Mouse (Mus musculus): Measurements from ENCODE around the gene Gm4791. TPM values are rescaled to one million over a fixed set of nuclear protein-coding genes. Genes with fewer than 3 reads are reported as not detected.

Gene Gm4791
- not detected for total RNA-seq (2021)

DNA sequence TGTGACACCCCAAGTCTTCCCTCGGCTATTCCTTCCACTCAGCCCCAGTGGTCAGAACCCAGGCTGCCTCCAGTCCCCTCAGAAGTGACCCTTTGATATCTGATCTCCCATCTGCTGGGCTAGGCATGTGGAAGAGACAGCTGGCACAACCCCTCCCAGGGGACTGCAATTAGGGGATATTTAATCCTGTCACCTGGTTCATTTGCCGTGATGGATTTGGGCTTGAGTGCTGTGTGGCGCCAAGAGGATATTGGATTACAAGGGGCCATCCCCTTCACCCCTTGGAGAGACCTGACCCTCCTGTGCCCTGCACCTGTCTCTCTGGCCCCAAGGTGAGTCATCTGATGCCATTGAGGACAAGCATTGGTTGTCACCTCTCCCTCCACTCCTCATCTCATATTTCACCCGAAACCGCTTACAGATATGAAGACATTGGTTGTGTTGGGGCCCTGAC, at the start of gene Gm4791:
TSS of gene Gm4791 (plus strand) at position 404 of the 454 bp plus-strand sequence.
- no peak for DNase-seq
- intact Hi-C loops (cut with DNase I) = no loop called here

DNA sequence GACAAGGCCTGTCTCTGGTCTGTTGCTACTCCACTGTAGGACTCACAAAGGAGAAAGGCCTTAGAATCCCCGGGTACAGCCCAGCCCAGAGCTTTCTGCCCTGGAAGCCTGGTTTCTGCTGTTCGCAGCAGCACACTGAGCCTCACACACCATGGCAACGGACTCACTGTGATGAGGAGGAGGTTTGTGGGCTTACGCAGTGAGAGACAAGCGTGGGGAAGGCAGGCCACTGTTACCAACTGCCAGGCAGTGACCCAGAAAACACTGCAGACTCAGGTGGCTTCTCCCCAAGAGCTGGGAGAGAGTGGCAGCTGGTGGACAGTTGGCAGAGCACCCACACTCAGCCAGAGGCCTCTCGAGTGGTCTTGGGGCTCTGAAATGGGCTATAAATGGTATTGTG, 42.3 kb upstream of the Gm4791 start:
- intact Hi-C loops (cut with DNase I) = no loop called here
- DNase-seq = no peak

GRCm38 (mm10) chr9:46957420-46957950, 41.1 kb upstream of the Gm4791 start:
- intact Hi-C loops (cut with DNase I) = no loop called here

DNA sequence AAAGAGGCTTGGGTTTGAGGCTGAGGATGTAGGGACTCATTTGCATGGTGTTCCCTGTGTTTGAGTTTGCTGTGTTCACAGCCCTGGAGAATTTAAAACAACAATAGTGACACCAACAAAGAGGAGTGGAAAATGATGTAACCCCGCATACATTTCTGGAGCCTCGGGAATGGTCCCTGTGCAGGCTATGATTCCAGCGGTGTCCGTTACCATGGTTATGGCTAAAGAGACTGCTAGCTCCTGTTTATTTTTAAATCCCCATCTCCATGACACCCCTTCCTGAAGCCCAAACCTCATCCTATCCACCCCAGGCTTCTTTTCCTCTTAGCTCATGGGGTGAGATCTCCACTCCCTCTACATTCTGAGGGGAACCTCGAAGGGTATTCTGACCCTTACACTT, 32.5 kb upstream of the Gm4791 start:
- intact Hi-C loops (cut with DNase I) = no loop called here
- DNase-seq = no peak

More at GRCm38 (mm10) chr9:46957420-46957950, 41.1 kb upstream of the Gm4791 start:
- no peak for DNase-seq

DNA sequence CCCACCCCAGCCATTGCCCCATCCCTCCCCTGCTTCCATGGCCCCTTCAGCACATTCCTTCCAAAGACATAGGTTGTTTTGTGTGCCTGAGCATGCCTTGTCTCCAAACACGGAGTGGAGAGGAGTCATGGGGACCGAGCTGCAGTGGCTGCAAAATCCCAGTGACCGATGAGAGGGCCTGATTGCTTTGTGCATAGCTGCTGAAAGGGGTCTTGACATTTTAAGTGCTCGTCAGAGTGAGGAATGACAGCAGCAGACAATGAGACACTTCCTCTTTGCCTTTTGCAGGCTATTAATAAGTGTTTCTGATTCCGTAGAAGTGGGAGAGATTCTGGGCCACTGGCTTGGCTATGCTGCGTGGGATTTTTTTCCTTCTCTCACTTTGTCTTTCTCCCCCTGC, 29.6 kb upstream of the Gm4791 start:
- intact Hi-C loops (cut with DNase I) = no loop called here
- no peak for DNase-seq

GRCm38 (mm10) chr9:46969406-46969805, 29.1 kb upstream of the Gm4791 start:
- intact Hi-C loops (cut with DNase I) = no loop called here

DNA sequence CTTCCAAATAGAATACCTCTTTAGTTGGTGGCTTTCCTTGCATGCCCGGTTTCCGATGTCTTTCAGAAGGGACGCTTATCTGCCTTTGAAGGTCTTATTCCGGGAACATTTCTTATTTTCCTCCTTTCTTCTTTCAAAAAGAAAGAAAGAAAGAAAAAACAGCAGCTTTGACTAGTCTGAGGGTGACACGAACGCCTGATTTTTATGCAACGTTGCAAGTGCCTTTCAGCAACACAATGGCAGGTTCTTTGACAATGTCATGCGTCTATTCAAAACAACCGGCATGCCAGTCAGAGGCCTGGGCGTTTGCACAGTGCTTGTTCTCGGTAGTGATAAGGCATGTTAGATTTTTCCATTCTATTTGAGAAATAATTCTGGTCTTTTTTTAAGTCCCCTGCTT, 19.7 kb upstream of the Gm4791 start:
- intact Hi-C loops (cut with DNase I) = no loop called here
- no peak for DNase-seq

More at GRCm38 (mm10) chr9:46969406-46969805, 29.1 kb upstream of the Gm4791 start:
- no peak for DNase-seq

- DNase-seq = peak in 1 of 2 experiments; percentile 6
- intact Hi-C loops (cut with DNase I) = no loop called here
Measured at GRCm38 (mm10) chr9:46980111-46980510, 18.4 kb upstream of the Gm4791 start.

- intact Hi-C loops (cut with DNase I) = no loop called here
- DNase-seq = no peak
Measured at GRCm38 (mm10) chr9:46983471-46983870, 15.1 kb upstream of the Gm4791 start.

GRCm38 (mm10) chr9:47041569-47041968, 43.0 kb downstream of the Gm4791 start:
- intact Hi-C loops (cut with DNase I) = no loop called here
- no peak for DNase-seq

Data from heart, postnatal 10 days (tissue).